Mouse (Mus musculus) megakaryocyte, embryonic 14.5 days (primary cell): ENCODE results near the gene Dimt1.

Experiments
- FLI1 ChIP-seq: IDR thresholded peaks from 2 replicates; pipeline ENCODE4 v1.6.1; 2012; ENCODE audit warnings: low read length, inconsistent platforms, mixed read lengths
- GATA1 ChIP-seq: IDR thresholded peaks from 3 replicates; pipeline ENCODE4 v1.6.1; 2012; ENCODE audit warnings: mixed read lengths, low read length, inconsistent platforms, borderline replicate concordance

- TF ChIP-seq GATA1 (no peak), FLI1 (no peak)
These were observed 51.1 kb downstream of the Dimt1 start for GRCm38 (mm10) chr13:106998026-106998425.
